Mouse (Mus musculus) lung, postnatal 36 days (tissue): Measurements from ENCODE around the gene Bbs1.
A peak's percentile ranks its signal among the peaks of the same experiment; 100 is the strongest.
"Not testable (repeated sequence)": the region's sequence is repeated elsewhere in the genome, so short reads cannot be mapped to it uniquely, and the experiment has no call there.

Experiments
- DNase-seq: peaks from one replicate; pipeline ENCODE4 v3.0.0; 2022; ENCODE audit warnings: mixed read lengths

Bbs1 gene

DNA sequence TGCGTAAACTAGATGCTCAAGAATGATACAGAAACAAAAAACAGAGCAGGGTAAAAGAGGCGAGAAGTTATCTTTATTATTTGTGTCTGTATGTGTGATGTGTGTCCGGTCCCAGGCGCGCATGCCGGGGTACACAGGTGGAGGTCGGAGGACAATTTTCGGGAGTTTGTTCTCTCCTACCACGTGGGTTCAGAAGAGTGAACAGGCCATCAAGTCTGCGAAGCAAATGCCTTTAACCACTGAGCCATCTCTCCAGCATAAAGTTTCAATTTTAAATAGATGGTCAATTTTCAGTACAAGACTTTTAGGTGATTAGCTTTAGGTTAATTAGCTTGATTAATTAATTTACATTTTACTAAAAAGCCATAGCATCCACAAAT is 27.1 kb downstream of the Bbs1 start:
- DNase-seq: no peak

DNA sequence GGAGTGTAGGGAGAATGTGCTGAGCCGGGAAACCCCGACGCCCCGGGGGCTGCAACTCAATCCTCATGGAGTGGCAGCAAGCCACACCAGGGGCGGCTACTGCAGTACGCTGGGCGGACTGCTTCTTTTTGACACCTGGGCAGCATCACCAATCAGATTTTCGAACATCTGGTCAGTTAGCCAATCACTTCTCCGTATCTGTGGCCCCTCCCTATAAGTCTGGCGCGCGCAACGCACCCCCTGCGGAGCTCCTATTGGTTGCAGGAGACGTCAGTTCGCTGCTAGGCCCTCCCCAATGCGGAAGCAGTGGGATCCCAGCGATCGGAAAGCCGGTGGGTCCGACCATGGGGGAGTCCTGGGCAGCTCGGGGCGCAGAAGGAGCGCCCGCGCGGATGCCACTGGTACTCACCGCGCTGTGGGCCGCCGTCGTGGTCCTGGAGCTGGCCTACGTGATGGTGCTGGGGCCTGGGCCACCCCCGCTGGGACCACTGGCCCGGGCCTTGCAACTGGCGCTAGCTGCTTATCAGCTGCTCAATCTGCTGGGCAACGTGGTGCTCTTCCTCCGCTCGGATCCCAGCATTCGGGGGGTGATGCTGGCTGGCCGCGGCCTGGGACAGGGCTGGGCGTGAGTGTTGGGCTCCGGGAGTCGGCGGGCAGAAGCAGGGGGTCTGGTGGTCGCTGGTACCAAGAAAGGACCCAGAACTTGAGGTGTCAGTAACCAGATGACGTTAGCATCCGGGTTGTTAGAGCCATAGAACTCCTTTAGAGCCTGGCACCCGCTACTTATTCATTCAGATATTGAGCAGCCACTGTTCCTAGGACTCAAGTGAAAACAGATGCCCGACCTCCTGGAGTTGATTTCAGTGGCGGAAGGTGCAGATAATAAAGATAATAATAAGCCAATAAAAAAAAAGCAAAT is 27.8 kb downstream of the Bbs1 start, which contains the start of gene Zdhhc24:
Gene Zdhhc24, plus strand, starts transcription at position 264 of the 919 bp plus-strand sequence.
- peak; percentile 95 for DNase-seq

DNA sequence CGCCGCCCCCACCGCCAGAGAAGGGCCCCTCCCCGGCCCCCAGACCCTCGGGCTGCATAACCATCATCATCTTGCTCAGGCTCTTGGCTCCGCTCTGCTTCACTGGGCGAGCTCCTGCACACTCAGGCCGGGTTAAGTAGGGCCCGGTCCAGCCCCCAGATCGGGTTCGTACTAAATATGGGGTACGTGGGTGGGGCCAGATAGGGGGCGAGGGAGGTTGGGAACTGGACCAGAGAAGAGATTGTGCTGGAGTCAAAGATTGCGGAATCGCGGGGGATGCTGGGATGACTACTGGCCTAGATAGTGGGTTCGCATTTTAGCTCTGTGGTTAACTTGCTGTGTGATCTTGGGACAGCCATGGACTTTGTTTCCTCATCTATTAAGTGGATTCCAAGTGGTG is 28.6 kb downstream of the Bbs1 start, which contains the start of gene Actn3:
Gene Actn3, minus strand, starts transcription at position 125 of the 400 bp plus-strand sequence.
- DNase-seq: peak; percentile 35

DNA sequence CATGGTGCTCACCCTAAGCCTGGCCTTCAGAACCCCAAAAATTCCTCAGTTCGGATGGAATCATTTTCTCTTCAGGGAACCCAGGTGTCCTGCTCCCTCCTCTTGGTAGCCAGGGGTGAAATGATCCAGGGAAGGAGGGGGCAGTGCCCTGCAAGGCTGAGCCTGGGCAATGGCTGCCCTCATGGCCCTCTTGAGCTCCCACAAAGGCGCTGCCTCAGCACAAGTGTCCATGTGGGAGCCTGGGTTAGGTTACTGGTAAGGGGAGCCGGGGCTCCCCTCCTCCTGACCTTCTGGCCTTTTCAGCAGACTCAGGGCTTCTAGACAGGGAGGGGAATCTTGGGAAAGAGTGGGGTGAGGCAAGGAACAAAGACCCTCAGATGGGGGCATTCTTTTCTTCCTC is 29.7 kb downstream of the Bbs1 start:
- DNase-seq: no peak

DNA sequence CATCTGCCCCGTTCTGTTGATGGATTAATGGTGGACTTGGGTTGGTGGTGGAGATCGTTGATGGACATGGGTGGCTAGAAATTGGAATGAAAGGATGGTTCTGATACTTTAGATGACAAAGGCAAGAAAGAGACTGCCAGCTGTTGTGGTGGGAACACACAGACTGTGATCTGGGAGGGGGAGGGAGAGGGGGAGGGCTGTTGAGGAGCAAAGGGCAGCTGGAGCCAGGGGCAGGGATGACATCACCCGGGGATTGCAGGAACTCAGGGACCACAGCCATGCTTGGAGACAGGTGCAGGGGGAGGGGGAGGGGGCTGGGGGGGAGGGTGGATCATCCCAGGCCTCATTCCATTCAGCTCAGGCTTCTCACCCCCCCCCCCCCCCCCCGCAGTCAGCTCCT is 30.2 kb downstream of the Bbs1 start:
- no peak for DNase-seq

DNA sequence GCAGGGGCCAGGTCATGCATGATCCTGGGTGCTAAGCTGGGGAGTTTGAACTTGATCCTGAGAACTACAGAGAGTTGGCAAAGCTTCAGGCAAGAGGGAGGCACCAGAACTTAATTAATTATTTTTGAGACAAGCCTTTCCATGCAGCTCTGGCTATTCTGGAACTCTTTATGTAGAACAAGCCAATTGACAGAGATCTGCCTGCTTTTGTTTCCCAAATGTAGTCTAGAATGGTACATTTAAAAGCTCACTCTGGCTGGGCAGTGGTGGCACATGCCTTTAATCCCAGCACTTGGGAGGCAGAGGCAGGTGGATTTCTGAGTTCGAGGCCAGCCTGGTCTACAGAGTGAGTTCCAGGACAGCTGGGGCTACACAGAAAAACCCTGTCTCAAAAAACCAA is 31.8 kb downstream of the Bbs1 start:
- DNase-seq: not testable (repeated sequence)

DNA sequence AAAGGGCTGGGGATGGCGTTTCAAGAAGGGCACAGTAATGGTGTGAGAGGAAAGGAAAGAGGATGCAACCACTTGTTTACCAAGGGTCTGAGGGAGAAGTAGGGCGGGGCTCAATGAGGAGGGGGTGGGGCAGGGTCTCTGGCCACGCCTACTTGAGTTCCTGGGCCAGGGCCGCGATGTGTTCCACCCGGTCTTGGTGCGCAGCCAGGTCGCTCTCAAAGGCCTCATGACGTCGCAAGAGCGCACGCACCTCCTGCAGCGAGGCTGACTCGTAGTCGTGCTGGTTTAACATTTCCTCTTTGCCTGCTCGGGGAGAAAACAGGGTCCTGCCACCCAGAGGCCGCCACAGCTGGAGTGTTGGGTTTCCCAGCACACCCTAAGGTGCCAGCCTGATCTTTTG is 41.3 kb downstream of the Bbs1 start:
- DNase-seq: peak; percentile 21

DNA sequence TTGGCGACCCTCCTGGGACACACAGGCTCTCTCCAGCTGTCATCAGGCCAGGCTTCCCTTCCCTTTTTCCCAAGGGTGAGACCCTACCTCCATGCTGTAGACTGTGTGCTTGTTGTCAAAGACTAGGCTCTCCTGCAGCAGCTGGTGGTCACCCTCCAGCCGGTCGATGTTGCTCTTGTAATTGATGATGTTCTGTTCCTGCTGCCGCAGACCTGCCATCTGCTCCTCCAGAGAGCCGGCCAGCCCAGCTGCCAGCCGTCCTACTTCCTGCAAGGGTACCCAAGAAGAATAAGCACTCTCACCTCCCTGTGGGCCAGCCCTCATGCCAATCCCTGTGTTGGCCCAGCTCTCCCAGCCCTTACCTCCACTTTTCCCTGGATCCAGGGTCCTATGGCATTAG is 43.4 kb downstream of the Bbs1 start:
- DNase-seq: no peak

DNA sequence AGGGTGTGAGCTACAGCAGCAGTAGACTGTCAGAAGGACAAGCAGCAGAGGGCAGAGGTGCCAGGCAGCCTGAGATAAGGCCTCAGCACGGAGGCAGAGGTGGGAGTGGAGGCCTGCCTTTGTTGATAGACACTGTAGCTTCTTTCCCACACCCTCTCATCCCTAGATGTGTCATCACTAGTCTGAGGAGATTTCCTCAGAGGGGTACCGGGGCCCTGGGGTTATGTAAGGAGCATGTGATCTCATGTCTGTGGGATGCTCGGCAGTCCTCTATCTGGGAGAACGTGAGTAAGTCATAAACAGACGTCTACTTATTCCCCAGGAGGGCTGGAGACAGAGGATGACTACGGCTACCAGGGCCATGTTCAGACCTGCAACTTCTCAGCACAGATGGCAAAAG is 47.3 kb downstream of the Bbs1 start:
- DNase-seq: no peak

DNA sequence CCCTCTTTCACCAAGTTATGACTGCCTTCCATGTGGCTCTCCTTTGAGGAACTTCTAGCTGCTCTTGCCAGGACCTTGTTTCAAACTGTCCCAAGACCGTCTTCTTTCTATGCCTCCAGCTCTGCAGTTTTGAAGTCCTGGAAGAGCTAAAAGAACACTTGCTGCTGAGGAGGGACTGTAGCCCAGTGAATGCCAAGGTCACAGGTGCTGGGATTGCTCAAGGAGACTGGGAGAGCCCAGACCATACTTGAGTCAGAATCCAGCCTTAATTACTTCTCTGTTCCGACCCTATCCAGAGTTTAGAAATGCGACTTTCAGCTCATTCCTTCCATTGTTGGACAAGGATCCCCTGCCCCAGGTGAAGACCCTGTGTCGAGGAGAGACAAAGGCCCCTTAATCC is 50.5 kb downstream of the Bbs1 start:
- no peak for DNase-seq

DNA sequence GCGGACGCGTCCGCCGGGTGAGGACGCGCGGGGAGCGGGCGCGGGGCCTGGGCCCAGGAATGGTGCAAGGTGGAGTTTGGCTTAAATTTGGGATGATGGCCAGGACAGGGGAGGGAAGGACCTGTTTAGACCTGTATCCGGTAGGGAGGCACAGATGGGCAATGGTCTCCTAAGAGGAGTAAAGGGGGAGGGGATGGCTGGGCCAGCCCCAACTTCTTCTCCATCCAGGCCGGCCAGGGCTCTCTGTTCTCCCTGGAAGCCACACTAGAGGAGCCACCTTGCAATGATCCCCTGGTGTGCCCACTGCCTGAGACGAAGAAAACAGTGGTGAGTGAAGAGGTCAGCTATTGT is 51.0 kb downstream of the Bbs1 start:
- no peak for DNase-seq

DNA sequence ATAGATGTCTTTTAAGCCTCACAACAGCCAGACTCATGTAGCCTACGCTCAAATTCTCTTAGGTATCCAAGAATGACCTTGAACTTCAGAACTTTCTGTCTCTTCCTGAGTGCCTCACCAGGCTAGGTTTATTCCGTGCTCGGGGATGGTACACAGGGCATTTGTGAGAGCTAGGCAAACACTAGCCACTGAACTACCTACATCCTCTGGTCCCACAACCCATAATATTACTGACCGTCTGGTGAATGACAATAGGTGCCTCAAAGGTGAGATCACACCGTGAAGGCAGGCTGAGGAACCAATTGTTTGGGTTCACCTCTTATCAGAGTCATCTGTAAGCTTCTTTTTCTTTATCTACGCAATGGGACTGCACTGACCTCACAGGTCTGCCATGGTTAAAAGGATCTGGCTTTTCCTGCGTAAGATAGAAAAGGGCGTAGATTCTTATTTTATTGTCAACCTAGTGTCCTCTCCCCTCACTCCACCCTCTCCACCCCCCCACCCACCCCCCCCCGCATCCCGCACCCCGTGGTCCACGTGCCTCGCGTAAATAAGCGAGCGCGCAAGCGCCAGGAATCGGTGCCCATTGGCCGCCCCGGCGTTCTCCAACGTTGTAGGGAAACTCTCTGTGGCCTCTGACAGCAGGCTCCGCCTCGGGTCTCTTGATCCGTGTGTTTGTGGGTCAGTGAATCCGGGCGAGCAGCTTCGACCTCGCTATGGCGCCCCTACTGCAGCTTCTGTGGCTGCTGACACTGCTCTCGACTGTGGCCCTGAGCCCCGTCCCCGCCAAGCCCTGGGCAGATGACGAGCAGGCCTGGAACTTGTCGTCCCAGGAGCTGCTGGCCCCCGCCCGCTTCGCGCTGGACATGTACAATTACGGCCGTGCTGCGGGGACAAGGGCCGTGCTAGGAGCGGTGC is 51.6 kb downstream of the Bbs1 start, which contains the start of gene Ctsf:
Gene Ctsf, plus strand, starts transcription at position 579 of the 918 bp plus-strand sequence.
- peak; percentile 91 for DNase-seq

DNA sequence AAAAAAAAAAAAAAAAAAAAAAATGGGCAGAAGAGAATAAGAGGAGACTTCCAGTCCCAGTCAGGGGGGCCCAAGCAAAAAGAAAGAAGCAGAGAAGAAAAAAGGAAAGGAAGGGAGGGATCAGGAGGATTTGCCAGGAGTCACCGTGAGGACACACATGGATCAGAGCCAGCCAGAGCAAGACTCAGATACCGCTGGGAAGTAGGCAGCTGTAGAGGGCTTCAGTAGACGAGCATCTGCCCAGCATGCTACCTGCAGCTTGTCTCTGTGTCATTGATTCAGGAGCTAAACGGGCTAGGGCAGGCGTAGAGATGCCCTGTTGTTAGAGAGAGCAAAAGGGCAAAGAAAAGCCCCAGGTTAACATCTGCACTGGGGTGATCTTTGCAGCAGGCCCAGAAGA is 56.1 kb downstream of the Bbs1 start:
- no peak for DNase-seq

DNA sequence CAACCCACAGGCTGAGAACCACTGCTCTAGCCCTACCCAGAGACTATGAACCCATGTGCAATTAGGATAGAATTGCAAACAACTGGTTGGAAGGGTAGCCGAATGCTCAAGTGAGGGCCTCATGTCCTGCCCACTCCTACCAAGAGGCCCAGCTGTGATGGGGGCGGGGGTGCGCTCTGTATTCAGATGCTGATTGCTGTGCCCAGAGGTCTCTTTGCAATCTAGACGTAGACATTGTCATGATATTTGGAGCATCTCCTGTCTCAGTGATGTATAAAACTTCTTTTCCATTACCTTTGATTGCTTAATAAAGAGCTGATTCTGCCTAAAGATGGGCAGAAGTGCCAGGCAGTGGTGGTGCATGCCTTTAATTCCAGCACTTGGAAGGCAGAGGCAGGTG is 56.6 kb downstream of the Bbs1 start:
- DNase-seq: no peak

DNA sequence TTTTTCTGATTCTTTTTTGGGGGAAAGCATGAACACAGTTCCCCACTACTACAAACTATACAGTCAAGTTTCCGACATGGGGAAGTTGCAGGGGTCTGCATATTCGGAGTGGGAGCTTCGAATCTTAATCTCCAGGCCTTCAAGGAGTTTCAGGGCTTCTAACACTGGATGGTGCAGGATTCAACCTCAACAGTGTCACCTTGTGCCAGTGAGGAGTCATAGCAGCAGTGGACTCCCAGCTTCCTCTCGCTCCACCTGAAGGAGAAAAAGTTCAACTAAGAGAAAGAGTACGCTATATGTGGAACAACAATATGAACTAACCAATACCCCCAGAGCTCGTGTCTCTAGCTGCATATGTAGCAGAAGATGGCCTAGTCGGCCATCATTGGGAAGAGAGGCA is 58.9 kb downstream of the Bbs1 start:
- DNase-seq: peak; percentile 59

DNA sequence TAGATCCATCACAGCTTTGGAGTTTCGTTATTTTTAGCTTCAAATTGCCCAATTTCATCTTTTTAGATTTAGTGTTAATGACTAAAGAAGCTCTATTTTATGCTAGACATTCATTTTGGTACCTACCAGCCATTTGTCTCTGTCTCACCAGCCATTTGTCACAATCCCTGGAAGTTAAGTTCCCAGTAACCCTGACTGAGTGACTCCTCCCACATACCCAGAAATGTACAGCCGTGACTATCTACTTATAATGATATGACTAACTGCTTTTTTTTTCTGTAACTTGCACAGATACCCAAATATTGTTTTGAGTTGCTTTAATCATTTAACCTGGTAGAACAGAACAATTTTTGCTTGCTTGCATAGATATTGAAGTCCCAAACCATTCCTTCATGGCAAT is 60.6 kb downstream of the Bbs1 start:
- no peak for DNase-seq

DNA sequence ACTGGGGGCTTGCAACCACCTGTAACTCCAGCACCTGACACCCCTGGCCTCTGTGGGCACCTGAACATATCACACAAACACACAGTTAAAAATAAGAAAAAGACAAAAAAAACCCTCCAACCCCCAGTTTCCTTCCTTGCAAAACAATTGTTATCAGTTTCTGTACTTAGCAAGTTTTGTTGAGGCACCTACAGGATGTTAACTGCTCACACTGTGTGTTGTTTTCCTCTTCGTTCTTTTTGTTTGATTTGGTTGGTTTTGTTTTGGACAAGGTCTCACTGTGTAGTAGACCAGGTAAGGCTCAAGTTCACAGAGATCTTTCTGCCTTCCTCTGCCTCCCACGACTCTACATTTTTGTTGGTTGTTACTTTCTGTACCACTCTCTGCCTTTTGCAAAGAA is 63.8 kb downstream of the Bbs1 start:
- DNase-seq: no peak

DNA sequence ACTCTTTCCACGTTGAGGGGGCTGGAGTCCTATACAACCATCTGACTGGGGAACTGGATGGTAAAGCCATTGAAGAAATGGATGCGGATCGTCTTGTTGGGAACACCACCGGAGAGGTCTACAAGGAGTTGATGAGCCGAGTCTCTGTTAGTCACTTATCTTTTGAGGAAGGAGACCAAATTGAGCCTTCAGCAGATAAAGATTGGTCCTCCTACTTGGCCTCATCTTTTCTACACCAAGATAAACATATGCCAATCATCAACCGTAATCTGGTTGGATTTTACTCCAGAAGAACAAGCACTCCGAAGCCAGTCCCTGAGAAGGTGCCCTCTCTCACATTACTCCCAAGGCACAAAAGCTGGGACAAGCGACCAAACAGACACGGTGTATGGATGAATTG is 65.6 kb downstream of the Bbs1 start:
- DNase-seq: no peak

DNA sequence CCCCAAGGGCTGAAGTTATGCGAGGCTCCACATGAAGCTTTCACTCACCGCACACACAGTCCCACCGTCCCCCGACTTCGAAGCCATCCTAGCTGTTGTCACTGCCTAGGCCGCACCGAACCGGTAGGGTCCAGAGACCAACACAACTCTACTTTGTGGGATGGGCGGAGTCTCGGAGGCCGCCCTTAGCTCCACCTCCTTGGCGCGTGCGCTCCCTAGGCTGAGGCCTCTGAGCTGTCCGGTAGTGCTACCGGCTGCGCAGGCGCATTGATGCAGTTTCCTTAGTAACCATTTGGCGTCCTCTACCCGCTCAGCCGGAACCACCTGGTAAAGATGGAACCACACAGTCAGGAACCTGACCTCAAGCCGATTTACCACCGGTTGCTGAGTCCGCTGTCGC is 67.3 kb downstream of the Bbs1 start, which contains the start of the genes Ccs and Ccdc87:
Gene Ccs, minus strand, starts transcription at position 184 of the 400 bp plus-strand sequence.
Gene Ccdc87, plus strand, starts transcription at position 218 of the 400 bp plus-strand sequence.
- DNase-seq: peak; percentile 98

DNA sequence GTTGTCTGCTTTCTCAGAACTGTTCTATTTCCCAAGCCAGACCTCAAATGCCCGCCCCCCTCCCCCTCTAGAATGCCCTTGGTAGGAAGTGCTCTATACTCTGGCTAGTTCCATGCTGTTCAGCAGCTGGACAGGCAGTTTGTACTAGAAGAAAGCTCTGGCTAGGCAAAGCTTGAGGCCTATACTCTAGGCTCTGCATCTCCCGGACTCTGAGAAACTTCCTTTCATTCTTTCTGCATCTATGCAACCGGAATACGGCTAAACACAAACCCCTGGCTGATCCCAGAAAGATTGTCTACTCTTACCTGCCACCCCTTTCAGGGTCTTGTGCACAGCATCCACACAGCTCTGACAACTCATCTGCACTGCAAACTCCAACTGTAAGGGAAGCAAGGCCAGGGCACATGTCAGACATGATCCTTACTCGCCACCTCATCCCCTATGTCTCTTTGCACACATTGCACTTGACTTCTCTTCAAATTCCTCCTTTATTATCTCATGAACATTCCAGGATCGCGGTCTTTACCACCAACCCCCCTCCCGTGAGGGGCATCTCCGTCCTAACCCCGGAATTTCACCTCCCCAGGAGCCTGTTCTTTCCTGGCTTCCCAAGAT is 67.8 kb downstream of the Bbs1 start:
- no peak for DNase-seq

DNA sequence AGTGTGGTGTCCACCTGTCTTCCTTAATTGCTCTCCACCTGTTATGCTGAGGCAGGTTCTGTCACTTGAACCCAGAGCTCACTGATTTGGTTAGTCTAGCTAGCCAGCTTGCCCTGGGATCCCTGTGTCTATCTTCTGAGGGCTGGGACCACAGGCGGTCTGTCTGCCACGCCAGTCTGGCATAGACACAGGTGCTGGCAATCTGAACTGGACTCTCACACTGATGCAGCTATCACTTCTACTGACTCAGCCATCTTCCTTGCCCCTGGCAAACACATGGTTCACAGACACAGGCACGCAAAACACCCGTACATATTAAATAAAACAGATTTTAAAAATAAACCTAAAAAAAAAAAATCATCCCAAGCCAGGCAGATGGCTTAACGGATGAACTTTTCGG is 69.4 kb downstream of the Bbs1 start:
- no peak for DNase-seq
